Mouse (Mus musculus) layer of hippocampus, adult 2 months (tissue): Measurements from ENCODE around the gene Arhgef11. TPM values are rescaled to one million over a fixed set of nuclear protein-coding genes. Genes with fewer than 3 reads are reported as not detected.
A peak's percentile ranks its signal among the peaks of the same experiment; 100 is the strongest.

Source experiments
- DNase-seq, 2 experiments: peaks; one replicate each; pipeline ENCODE4 v3.0.0; 2022; ENCODE audit warnings: low spot score in 2 of 2
- H3K27ac ChIP-seq: fragments of 200-600 bp; 2 replicates; pipeline ENCODE4 v1.8.1; 2022
- H3K4me3 ChIP-seq: fragments of 200-600 bp; 2 replicates; pipeline ENCODE4 v1.8.1; 2022; ENCODE audit warnings: mild to moderate bottlenecking
- CTCF ChIP-seq: fragments of 200-600 bp; conservative IDR thresholded peaks from 2 replicates; pipeline ENCODE4 v1.8.1; 2022; ENCODE audit warnings: antibody characterized with exemption, mild to moderate bottlenecking, moderate library complexity
- total RNA-seq, 2 experiments: library from RNA; stranded (reverse); gene quantifications; 2 replicates each; pipeline ENCODE4 v1.2.3; 2021

Arhgef11 gene
- total RNA-seq, 2 experiments from 2014 or later = 60.6 to 61.5 TPM

- Histone ChIP-seq H3K4me3 (no peak overlapping the region), H3K27ac (no peak overlapping the region)
- no peak for TF ChIP-seq CTCF
- no peak for DNase-seq
These were observed 132.6 kb downstream of the Arhgef11 start for GRCm38 (mm10) chr3:87749977-87750376.

DNA sequence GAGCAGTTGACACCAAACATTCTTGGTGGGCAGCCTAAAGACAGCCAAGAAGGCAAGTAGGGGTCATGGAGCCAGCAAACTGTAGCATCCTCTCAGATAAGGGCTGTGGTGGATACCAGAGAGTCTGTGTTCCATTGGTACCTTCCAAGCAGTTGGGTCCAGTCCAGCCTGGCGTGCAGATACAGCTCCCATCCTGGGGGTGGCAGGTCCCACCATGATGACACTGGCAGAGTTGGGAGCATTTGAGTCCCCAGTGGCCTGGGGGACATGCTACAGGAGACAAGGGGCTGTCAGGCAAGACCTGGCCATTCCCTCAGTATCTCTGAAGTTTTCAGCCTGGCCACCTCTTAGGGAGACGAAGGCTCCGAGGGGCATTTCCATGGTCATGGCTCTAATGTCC is 135.2 kb downstream of the Arhgef11 start:
- TF ChIP-seq CTCF = no peak
- DNase-seq = no peak
- Histone ChIP-seq H3K4me3 (no peak overlapping the region), H3K27ac (no peak overlapping the region)

DNA sequence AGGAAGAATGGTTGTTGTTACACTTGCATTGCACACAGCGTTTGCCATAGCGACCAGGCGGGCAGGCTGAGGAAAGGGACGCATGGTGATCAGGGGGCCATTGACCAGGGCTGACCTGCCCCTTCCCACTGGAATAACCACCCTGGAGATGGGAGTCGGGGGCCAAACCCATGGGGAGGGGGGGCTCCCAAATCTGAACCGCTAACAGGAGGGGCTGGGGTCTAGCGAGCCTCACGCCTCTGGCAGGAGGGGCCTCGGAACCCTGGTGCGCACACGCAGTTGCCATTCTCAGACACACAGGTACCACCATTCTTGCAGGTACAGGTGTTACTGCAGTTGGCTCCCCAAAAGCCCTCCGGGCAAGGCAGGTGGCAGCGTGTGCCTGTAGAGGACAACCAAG is 136.5 kb downstream of the Arhgef11 start:
- Histone ChIP-seq H3K27ac (no peak overlapping the region), H3K4me3 (no peak overlapping the region)
- no peak for TF ChIP-seq CTCF
- no peak for DNase-seq

- peak; percentile 98 for TF ChIP-seq CTCF
- peak overlapping the region; percentile 41 for H3K4me3 ChIP-seq
- peak; percentile 79 to 92 for DNase-seq
- H3K27ac ChIP-seq = 0 out of 2 replicates have a peak overlapping the region, but pooled peaks have one; percentile 46
These were observed 138.6 kb downstream of the Arhgef11 start for GRCm38 (mm10) chr3:87755964-87756363.

DNA sequence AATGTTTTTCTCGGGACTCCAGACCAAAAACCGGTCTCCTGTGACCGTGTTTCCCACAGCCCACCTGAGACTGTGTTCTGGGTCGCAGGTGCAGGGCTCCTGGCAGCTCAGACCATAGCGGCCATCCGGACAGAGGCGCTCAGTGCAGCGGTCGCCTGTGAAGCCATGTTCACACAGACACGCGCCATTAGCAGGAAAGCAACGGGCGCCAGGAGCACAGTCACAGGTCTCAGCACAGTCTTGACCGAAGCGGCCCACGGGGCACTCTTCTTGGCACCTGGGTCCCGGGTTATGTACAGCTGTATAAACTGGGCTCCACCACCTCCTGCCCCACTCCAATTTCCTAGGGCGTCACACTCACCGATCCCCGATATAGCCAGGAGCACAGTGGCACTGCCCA is 139.1 kb downstream of the Arhgef11 start:
- H3K4me3 ChIP-seq = no peak overlapping the region
- DNase-seq = no peak
- TF ChIP-seq CTCF = no peak
- no peak overlapping the region for H3K27ac ChIP-seq

DNA sequence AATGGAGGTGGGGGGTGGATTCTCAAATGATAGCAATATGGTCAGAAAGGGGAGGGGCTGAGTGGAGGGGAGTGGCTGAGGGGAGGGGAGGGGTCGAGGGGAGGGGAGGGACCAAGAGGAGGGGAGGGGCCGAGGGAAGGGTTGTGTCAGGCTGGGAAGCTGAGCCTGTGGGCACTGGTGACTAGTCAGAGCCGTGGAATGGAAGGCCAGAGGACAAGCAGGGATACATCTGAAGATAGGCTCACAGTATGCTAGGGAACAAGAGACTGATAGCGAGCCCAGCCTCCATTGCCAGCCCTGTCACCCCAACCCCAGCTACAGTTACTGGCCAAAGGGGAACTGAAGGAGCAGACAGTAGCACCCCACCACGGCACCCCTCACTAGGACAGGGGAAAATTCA is 141.3 kb downstream of the Arhgef11 start:
- Histone ChIP-seq H3K27ac (no peak overlapping the region), H3K4me3 (no peak overlapping the region)
- TF ChIP-seq CTCF = no peak
- no peak for DNase-seq

- Histone ChIP-seq H3K27ac (no peak overlapping the region), H3K4me3 (no peak overlapping the region)
- DNase-seq = no peak
- TF ChIP-seq CTCF = no peak
These were observed 144.3 kb downstream of the Arhgef11 start for GRCm38 (mm10) chr3:87761408-87762375.

DNA sequence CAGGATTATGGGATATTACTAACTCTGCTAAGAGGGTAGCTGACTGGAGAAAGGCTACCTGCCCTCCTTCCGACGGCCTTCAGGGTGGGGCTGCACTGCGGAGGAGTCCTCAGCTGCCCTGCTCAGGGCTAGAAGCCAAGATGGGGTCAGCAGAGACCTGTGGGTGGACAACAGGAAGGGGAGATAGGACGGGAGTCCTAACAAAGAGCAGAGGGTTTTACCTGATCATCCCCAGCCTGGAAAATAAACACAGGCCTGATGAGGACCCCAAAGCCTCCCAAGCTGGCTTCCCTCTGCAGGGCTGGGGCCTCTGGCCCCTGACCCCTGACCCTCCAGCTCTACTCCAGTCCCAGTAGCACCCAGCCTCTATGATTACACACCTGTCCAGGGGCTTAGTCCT is 145.8 kb downstream of the Arhgef11 start:
- Histone ChIP-seq H3K27ac (peak overlapping the region; percentile 90), H3K4me3 (no peak overlapping the region)
- DNase-seq = no peak
- TF ChIP-seq CTCF = no peak

GRCm38 (mm10) chr3:87763683-87764289 is 146.4 kb downstream of the Arhgef11 start:
- TF ChIP-seq CTCF = no peak; the same call in 1 of the 2 replicates
- DNase-seq = peak; percentile 82 to 87
- Histone ChIP-seq H3K4me3 (peak overlapping the region; percentile 35), H3K27ac (peak overlapping the region; percentile 90)

GRCm38 (mm10) chr3:87764506-87764905 is 147.1 kb downstream of the Arhgef11 start:
- no peak for TF ChIP-seq CTCF
- Histone ChIP-seq H3K4me3 (peak overlapping the region; percentile 35; the same call in 1 of the 2 replicates), H3K27ac (peak overlapping the region; percentile 90)
- DNase-seq = no peak

DNA sequence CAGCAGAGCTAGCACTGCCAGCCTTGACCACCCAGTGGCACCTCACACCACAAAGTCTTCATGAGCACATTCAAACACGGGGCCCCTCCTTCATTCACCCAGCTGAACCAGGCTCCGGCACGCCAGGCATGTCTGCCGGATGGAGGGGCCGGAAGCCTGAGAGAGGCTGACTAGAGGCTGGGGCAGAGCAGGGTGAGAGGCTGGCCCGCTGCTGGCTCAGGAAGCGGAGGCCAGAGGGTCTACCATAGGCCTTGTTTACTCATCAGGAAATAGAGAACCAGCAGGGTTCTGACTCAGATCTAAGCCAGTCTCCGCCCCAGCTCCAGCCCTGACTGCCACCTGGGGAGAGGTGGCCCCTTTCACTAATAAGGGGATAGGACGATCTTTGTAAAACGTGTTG is 147.7 kb downstream of the Arhgef11 start:
- H3K4me3 ChIP-seq = peak overlapping the region; percentile 35; the same call in 1 of the 2 replicates
- no peak for DNase-seq
- peak overlapping the region; percentile 90 for H3K27ac ChIP-seq
- TF ChIP-seq CTCF = no peak

- Histone ChIP-seq H3K4me3 (no peak overlapping the region), H3K27ac (peak overlapping the region; percentile 90)
- no peak for DNase-seq
- TF ChIP-seq CTCF = no peak
These were observed 148.4 kb downstream of the Arhgef11 start for GRCm38 (mm10) chr3:87765631-87766283.

DNA sequence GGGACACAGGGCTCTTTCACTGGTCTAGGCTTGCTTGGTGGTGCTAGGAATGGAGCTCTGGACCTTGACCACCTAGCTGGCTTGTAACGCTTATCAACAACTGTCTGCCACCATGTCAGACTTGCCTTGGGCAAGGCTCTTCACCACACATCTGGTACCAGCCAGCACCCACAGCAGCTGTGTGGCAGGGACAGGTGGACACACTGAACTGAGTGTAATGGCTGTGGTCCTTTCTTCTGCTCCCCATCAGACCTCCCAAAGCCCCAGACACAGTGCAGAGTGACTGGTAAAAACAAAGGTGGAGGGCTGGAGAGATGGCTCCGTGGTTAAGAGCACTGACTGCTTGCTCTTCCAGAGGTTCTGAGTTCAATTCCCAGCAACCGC is 148.9 kb downstream of the Arhgef11 start:
- no peak for DNase-seq
- no peak for TF ChIP-seq CTCF
- Histone ChIP-seq H3K27ac (peak overlapping the region; percentile 90), H3K4me3 (no peak overlapping the region)
